Mouse (Mus musculus) lung, adult 2 months (tissue): ENCODE measurements around the gene Dpp6.

Experiments used
- CTCF ChIP-seq: fragments of 200-500 bp; IDR thresholded peaks from 2 replicates; pipeline ENCODE4 v1.5.1; 2011; ENCODE audit warnings: mild to moderate bottlenecking, low read length, control low read depth; ENCODE audit not compliant: insufficient read depth
- POLR2A ChIP-seq: fragments of 200-500 bp; IDR thresholded peaks from 2 replicates; pipeline ENCODE4 v1.6.1; 2011; ENCODE audit warnings: low read depth, mild to moderate bottlenecking, control low read depth, low read length, borderline replicate concordance; ENCODE audit errors: extremely low read depth

DNA sequence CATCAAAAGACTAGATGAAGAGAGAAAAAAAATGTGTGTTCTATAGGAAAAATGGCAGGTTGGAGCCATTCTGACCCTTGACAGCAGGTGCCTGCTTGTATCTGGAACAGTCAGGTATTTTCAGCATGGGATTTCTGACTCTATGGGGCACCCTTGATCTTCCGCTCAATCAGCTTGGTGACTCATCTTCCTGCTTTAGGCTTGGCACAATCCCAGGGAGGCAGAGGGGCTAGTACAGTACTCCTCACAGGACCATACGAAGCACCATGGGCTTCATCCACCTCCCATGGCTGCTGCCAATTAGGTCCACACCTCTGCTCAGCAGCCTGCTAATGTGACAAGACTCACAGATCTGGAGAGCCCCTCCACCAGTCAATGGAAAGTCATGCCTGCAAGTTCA is 305.9 kb downstream of the Dpp6 start:
- TF ChIP-seq CTCF (no peak), POLR2A (no peak)
